Mouse (Mus musculus) thymus, postnatal 14 days (tissue): ENCODE results near the gene Zfp3.

Experiments
- DNase-seq: peaks from one replicate; pipeline ENCODE4 v3.0.0; 2021

Gene Zfp3

DNA sequence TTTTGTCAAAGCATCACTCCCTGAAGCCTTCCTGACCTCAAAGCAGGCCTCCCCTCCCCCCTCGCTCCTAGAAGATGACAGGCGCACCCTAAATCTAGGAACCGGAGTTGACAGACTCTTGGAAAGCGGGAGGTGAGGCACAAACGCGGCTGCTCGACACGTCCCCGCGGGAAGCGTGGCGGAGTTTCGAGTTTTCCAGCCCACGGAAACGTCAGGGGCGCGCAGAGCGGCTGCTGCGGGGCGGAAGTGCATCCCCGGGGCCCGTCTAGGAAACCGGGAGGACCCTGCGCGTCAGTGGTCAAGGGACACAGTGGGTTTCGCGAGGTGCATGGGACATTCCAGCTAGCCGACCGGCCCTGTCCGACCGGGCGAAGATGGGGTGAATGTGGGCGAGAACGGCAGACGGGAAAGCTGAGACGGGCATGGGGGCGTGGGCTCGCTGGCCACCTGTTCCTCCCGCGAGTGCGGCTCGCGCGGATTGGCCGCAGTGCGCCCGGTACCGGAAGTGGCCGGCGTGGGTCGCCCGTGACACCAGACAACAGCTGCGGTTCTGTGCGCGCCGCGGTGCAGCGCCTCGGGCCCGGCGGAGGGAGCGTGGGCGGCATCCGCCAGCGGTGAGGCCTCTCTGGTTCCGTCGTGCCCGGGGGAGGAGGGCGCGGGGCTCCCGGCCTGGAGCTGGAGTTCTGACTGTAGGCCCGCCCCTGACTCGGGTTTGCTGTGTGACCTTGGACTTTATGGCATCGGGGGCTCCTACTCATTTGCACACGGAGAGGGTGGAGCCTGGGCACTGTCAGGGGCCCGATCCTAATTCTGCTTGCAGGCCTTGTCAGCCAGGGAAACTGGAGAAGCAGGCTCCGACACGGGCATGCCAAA lies at the start of gene Zfp3:
Zfp3 (plus strand) TSS at position 274 of the 873 bp plus-strand sequence.
- peak; percentile 89 for DNase-seq

- no peak for DNase-seq
These were observed 48.2 kb upstream of the Zfp3 start for GRCm38 (mm10) chr11:70715832-70716231.

GRCm38 (mm10) chr11:70718481-70718880 lies 45.5 kb upstream of the Zfp3 start:
- no peak for DNase-seq

- DNase-seq, result no peak
These were observed 43.4 kb upstream of the Zfp3 start for GRCm38 (mm10) chr11:70720567-70720966.

DNA sequence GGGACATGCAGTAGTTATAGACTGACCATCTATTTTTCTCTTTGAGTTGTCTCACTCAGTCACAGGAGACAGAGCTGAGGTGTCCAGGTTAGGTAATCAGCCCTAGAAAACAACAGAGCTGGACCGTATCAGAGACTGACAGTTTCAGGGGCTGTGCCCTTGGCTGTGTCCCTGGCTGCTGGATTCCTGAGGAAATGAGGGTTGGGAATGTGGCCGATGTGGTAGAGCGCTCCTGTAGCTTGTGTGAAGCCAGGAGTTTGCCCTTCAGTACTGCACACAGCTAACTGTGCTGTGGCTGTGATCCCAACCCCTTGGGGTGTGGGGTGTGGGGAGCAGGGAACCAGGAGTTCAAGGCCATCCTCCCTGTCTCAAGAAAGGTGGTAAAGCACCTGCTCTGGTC lies 42.9 kb upstream of the Zfp3 start:
- DNase-seq, result no peak

- DNase-seq, result no peak
These were observed 39.3 kb upstream of the Zfp3 start for GRCm38 (mm10) chr11:70724706-70725105.

GRCm38 (mm10) chr11:70726585-70726984 lies 37.4 kb upstream of the Zfp3 start:
- DNase-seq, result no peak

GRCm38 (mm10) chr11:70727385-70727784 lies 36.6 kb upstream of the Zfp3 start:
- no peak for DNase-seq

- DNase-seq, result no peak
These were observed 33.5 kb upstream of the Zfp3 start for GRCm38 (mm10) chr11:70730427-70731038.

- DNase-seq, result no peak
These were observed 32.8 kb upstream of the Zfp3 start for GRCm38 (mm10) chr11:70731178-70731577.

GRCm38 (mm10) chr11:70733256-70733655 lies 30.8 kb upstream of the Zfp3 start:
- no peak for DNase-seq

DNA sequence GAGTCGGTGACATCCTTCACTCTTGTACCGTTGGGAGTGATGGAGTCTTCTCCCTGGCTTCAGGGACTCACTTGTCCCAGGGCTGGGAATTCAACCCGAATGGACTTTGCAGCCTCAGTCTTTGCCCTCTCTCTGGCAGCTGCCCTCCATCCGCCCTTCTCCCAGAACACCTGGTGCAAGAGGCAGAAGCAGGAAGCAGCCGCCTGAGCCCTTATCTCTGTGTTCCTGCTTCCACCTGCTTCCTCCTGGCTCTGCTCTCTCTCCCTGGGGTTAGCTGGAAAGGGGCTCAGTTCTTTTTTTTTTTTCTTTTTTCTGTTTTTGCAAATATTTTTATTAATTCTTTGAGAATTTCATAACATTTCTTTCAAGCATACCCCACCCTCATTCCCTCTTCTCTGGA lies 26.3 kb upstream of the Zfp3 start:
- DNase-seq, result no peak

GRCm38 (mm10) chr11:70741603-70742002 lies 22.4 kb upstream of the Zfp3 start:
- no peak for DNase-seq

- no peak for DNase-seq
These were observed 21.9 kb upstream of the Zfp3 start for GRCm38 (mm10) chr11:70742117-70742516.

- no peak for DNase-seq
These were observed 21.2 kb upstream of the Zfp3 start for GRCm38 (mm10) chr11:70742581-70743459.

GRCm38 (mm10) chr11:70745636-70746035 lies 18.4 kb upstream of the Zfp3 start:
- no peak for DNase-seq

- DNase-seq, result no peak
These were observed 16.0 kb upstream of the Zfp3 start for GRCm38 (mm10) chr11:70747876-70748545.

- no peak for DNase-seq
These were observed 11.5 kb upstream of the Zfp3 start for GRCm38 (mm10) chr11:70752337-70753017.

DNA sequence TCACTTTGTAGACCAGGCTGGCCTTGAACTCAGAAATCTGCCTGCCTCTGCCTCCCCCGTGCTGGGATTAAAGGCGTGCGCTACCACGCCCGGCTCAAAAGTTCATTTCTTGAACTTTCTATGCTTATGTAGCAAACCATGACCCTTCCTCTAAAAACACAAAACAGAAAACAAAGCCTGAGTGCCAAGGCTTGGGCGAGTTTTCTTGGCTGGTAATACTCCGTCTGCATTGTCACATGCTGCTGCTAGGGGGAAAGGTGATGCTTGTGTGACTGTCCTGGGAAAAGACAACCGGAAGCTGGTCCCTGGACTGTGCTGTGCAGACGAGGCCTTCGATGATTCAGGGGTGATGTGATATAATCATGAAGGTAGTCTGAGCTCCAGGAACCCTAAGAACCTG lies 10.9 kb upstream of the Zfp3 start:
- no peak for DNase-seq

DNA sequence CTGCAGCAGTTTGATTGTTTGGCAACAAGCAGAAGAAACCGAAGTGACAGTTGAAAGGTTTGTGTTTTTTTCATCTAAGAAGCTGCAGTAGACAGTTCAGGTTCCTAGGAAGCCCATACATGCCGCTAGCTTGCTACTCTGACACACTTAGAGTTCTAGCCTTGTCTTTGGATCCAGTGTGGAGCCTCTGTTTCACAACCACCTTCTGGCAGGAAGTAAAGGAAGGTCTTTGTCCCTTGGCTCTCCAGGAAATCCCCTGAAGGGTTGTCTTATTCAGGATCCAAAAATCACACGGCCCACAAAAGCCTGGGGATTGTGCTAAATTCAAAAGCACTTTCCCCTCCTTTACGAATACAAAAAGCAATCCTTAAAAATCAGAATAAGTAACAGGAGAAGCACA lies 9.5 kb upstream of the Zfp3 start:
- peak; percentile 8 for DNase-seq

- peak; percentile 11 for DNase-seq
These were observed 9.1 kb upstream of the Zfp3 start for GRCm38 (mm10) chr11:70754958-70755357.

DNA sequence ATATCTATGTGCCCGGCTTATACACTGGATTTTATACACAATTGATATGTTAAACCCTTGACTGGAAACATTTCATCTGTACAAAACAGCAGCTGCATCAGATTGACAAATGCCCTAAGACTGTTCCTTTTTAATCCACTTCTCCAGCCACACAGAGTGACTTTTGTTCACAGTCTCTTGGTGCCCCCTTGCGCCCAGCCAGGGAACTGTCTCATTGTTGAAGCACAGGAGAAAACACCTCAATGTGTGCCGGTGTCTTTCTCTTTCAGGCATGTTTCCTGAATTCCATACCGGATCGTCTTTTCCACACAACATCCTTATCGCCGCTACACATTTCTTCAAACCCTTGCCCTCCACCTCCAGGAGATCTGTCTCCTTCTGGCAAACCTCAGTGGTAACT lies 8.4 kb upstream of the Zfp3 start:
- peak; percentile 89 for DNase-seq
